ENCODE assay signal across 11 mouse cellular contexts in genomic region chr17:13112504-13113291, GRCm38 (mm10). TPM values are rescaled to one million over a fixed set of nuclear protein-coding genes. Genes with fewer than 3 reads are reported as not detected.
"Had no signal": no experiment of that assay in that cellular context is flagged by ENCODE, and none has a peak within 500 bp of the region (broad histone marks: within the 10 kb centered on the region; RNA-seq: fewer than 3 reads in every experiment).

No protein-coding gene starts in this region.

RNA-seq across cellular contexts. Expression of gene Unc93a, which starts 18.9 kb away (rescaled TPM):
- total RNA-seq: left cerebral cortex, adult 18-20 months had no signal
- polyA plus RNA-seq: kidney, adult 2 months; kidney, embryonic 15.5 days; liver, embryonic 14.5 days; lung, embryonic 16.5 days; stomach, embryonic 14.5 days had no signal

RNA-seq across cellular contexts. Expression of gene Tcp10b, which starts 51.8 kb away (rescaled TPM):
- total RNA-seq: monocyte, adult 5-6 weeks; neutrophil, adult 5-6 weeks had no signal
- polyA plus RNA-seq: kidney, embryonic 15.5 days; large intestine, adult 2 months; limb, embryonic 13.5 days; liver, adult 2 months had no signal
